Mouse (Mus musculus) midbrain, embryonic 10.5 days (tissue): ENCODE data around the gene Dclk1. TPM values are rescaled to one million over a fixed set of nuclear protein-coding genes. Genes with fewer than 3 reads are reported as not detected.

Experiments
- DNase-seq: peaks from one replicate; pipeline ENCODE4 v3.0.0-alpha.2; 2017; ENCODE audit warnings: low spot score
- H3K27ac ChIP-seq: fragments of 300-500 bp; sonication (generic); replicated peaks from 2 replicates; pipeline ENCODE4 v1.5.1; 2016; ENCODE audit warnings: mild to moderate bottlenecking
- H3K27me3 ChIP-seq: fragments of 300-500 bp; sonication (generic); 2 replicates; pipeline ENCODE4 v1.6.1; 2016; ENCODE audit warnings: low read depth, mild to moderate bottlenecking; ENCODE audit not compliant: poor library complexity, severe bottlenecking
- H3K36me3 ChIP-seq: fragments of 300-500 bp; sonication (generic); 2 replicates; pipeline ENCODE4 v1.6.1; 2016; ENCODE audit warnings: mild to moderate bottlenecking, moderate library complexity
- H3K4me1 ChIP-seq: fragments of 300-500 bp; sonication (generic); 2 replicates; pipeline ENCODE4 v1.6.1; 2016
- H3K4me3 ChIP-seq: fragments of 300-500 bp; sonication (generic); 2 replicates; pipeline ENCODE4 v1.5.1; 2016; ENCODE audit warnings: mild to moderate bottlenecking, moderate library complexity
- H3K9me3 ChIP-seq: fragments of 300-500 bp; sonication (generic); replicated peaks from 2 replicates; pipeline ENCODE4 v1.6.1; 2016; ENCODE audit warnings: mild to moderate bottlenecking
- WGBS: fragments of 180-500 bp; shearing (Covaris S2); methylation state at CpG from one replicate; pipeline ENCODE4 v1.1.7; 2016; 5-methylcytosine and 5-hydroxymethylcytosine counted together
- polyA plus RNA-seq: library from polyadenylated mRNA; unstranded; fragments of >200 nt; fragmentation: Nextera tagmentation; extraction: Ambion mirVana; gene quantifications from 2 replicates; pipeline ENCODE4 v1.2.1, GENCODE M21; 2016

The Dclk1 gene
- polyA plus RNA-seq, 1 experiment from 2014 or later: 42.2 TPM

GRCm38 (mm10) chr3:55420436-55421083, 178.4 kb downstream of the Dclk1 start:
- peaks cover 57% of the 10 kb centered on the region for H3K4me1 ChIP-seq
- no peaks in the 10 kb centered on the region for H3K27me3 ChIP-seq
- H3K27ac ChIP-seq: no peak overlapping the region
- DNase-seq: no peak
- no peaks in the 10 kb centered on the region for H3K36me3 ChIP-seq
- no peak overlapping the region for H3K4me3 ChIP-seq
- WGBS: 64% methylated on average over 8 of the region's 8 CpGs
- no peaks in the 10 kb centered on the region for H3K9me3 ChIP-seq

- Histone ChIP-seq H3K27me3 (no peaks in the 10 kb centered on the region), H3K27ac (peak overlapping the region; percentile 64; the same call in 1 of the 2 replicates), H3K4me1 (peaks cover 47% of the 10 kb centered on the region), H3K4me3 (peak overlapping the region; percentile 39), H3K36me3 (no peaks in the 10 kb centered on the region), H3K9me3 (no peaks in the 10 kb centered on the region)
- WGBS: 24% methylated on average over 11 of the region's 11 CpGs
- peak; percentile 33 for DNase-seq
Measured at GRCm38 (mm10) chr3:55423640-55424397, 181.7 kb downstream of the Dclk1 start.

GRCm38 (mm10) chr3:55430022-55430549, 187.9 kb downstream of the Dclk1 start:
- Histone ChIP-seq H3K36me3 (no peaks in the 10 kb centered on the region), H3K9me3 (no peaks in the 10 kb centered on the region), H3K4me1 (no peaks in the 10 kb centered on the region), H3K27ac (no peak overlapping the region), H3K27me3 (no peaks in the 10 kb centered on the region), H3K4me3 (no peak overlapping the region)
- 93% methylated on average over 2 of the region's 2 CpGs for WGBS
- DNase-seq: no peak

GRCm38 (mm10) chr3:55431223-55431622, 189.1 kb downstream of the Dclk1 start:
- no peaks in the 10 kb centered on the region for H3K4me1 ChIP-seq
- H3K4me3 ChIP-seq: no peak overlapping the region
- no peaks in the 10 kb centered on the region for H3K36me3 ChIP-seq
- DNase-seq: no peak
- no peaks in the 10 kb centered on the region for H3K9me3 ChIP-seq
- 84% methylated on average over 3 of the region's 3 CpGs for WGBS
- no peak overlapping the region for H3K27ac ChIP-seq
- no peaks in the 10 kb centered on the region for H3K27me3 ChIP-seq

- Histone ChIP-seq H3K4me1 (no peaks in the 10 kb centered on the region), H3K36me3 (no peaks in the 10 kb centered on the region), H3K9me3 (no peaks in the 10 kb centered on the region), H3K27ac (no peak overlapping the region), H3K27me3 (no peaks in the 10 kb centered on the region), H3K4me3 (no peak overlapping the region)
- DNase-seq: no peak
- WGBS: 86% methylated on average over 1 of the region's 1 CpGs
Measured at GRCm38 (mm10) chr3:55434276-55434675, 192.1 kb downstream of the Dclk1 start.

- Histone ChIP-seq H3K9me3 (no peaks in the 10 kb centered on the region), H3K27me3 (no peaks in the 10 kb centered on the region), H3K27ac (no peak overlapping the region), H3K4me3 (no peak overlapping the region), H3K4me1 (no peaks in the 10 kb centered on the region), H3K36me3 (no peaks in the 10 kb centered on the region)
- no peak for DNase-seq
- 91% methylated on average over 7 of the region's 7 CpGs for WGBS
Measured at GRCm38 (mm10) chr3:55438824-55439446, 196.8 kb downstream of the Dclk1 start.

GRCm38 (mm10) chr3:55440342-55440741, 198.2 kb downstream of the Dclk1 start:
- Histone ChIP-seq H3K9me3 (no peaks in the 10 kb centered on the region), H3K27ac (no peak overlapping the region), H3K36me3 (no peaks in the 10 kb centered on the region), H3K4me3 (no peak overlapping the region), H3K4me1 (no peaks in the 10 kb centered on the region), H3K27me3 (no peaks in the 10 kb centered on the region)
- DNase-seq: no peak
- 85% methylated on average over 8 of the region's 8 CpGs for WGBS

- Histone ChIP-seq H3K9me3 (no peaks in the 10 kb centered on the region), H3K27ac (no peak overlapping the region), H3K4me3 (no peak overlapping the region), H3K27me3 (no peaks in the 10 kb centered on the region), H3K36me3 (no peaks in the 10 kb centered on the region), H3K4me1 (no peaks in the 10 kb centered on the region)
- no peak for DNase-seq
- WGBS: 85% methylated on average over 11 of the region's 11 CpGs
Measured at GRCm38 (mm10) chr3:55442012-55442645, 200.0 kb downstream of the Dclk1 start.

- DNase-seq: no peak
- H3K4me3 ChIP-seq: no peak overlapping the region
- WGBS: 89% methylated on average over 8 of the region's 8 CpGs
- no peaks in the 10 kb centered on the region for H3K4me1 ChIP-seq
- no peaks in the 10 kb centered on the region for H3K27me3 ChIP-seq
- no peak overlapping the region for H3K27ac ChIP-seq
- no peaks in the 10 kb centered on the region for H3K9me3 ChIP-seq
- H3K36me3 ChIP-seq: no peaks in the 10 kb centered on the region
Measured at GRCm38 (mm10) chr3:55443271-55443670, 201.1 kb downstream of the Dclk1 start.

GRCm38 (mm10) chr3:55443725-55444124, 201.6 kb downstream of the Dclk1 start:
- WGBS: 90% methylated on average over 2 of the region's 2 CpGs
- DNase-seq: no peak
- H3K9me3 ChIP-seq: no peaks in the 10 kb centered on the region
- H3K27ac ChIP-seq: no peak overlapping the region
- no peaks in the 10 kb centered on the region for H3K36me3 ChIP-seq
- no peaks in the 10 kb centered on the region for H3K27me3 ChIP-seq
- no peak overlapping the region for H3K4me3 ChIP-seq
- no peaks in the 10 kb centered on the region for H3K4me1 ChIP-seq

GRCm38 (mm10) chr3:55446681-55447080, 204.5 kb downstream of the Dclk1 start:
- Histone ChIP-seq H3K9me3 (no peaks in the 10 kb centered on the region), H3K36me3 (no peaks in the 10 kb centered on the region), H3K27me3 (no peaks in the 10 kb centered on the region), H3K4me3 (no peak overlapping the region), H3K27ac (no peak overlapping the region), H3K4me1 (no peaks in the 10 kb centered on the region)
- no peak for DNase-seq
- 90% methylated on average over 7 of the region's 7 CpGs for WGBS

GRCm38 (mm10) chr3:55447486-55448460, 205.6 kb downstream of the Dclk1 start:
- Histone ChIP-seq H3K4me1 (no peaks in the 10 kb centered on the region), H3K4me3 (no peak overlapping the region), H3K27me3 (no peaks in the 10 kb centered on the region), H3K36me3 (no peaks in the 10 kb centered on the region), H3K9me3 (no peaks in the 10 kb centered on the region), H3K27ac (no peak overlapping the region)
- DNase-seq: no peak
- 81% methylated on average over 5 of the region's 5 CpGs for WGBS
